Comparison of ENCODE assay signal across 17 mouse cellular contexts in the genomic region with DNA sequence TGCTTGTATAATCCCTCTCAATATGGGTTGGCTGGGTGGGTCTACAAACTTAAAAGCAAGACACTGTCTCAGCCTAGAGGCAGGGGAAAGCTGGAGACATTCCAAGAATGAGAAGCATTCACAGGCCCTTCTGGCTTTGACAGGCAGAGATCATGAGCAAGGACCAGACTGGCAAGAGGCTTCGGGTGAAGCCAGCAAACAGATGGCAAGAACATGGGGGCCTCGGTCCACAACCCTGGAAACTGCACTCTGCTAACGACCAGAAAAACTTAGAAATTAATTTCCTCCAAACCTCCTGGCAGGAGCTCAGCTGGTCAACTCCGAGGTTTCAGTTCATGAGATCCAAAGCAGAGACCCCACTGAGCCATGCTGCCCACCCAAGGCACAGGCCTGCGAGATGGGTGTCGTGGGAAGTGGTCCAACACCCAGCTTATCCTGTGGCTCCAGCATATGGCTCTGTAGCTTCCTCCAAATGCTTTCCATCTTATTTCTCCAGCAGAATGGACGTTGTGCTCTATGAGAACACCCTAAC.
A peak's percentile ranks its signal among the peaks of the same experiment; 100 is the strongest.
DNase-seq lines count a peak whose midpoint lies in the region; ATAC-seq lines count a peak whose summit lies in the region.
"Had no signal": no experiment of that assay in that cellular context is flagged by ENCODE, and none has a peak within 500 bp of the region (broad histone marks: within the 10 kb centered on the region; RNA-seq: fewer than 3 reads in every experiment).

No protein-coding gene starts in this region.

- peak; percentile 67 for ATAC-seq in hindbrain, embryonic 16.5 days
- ATAC-seq in hindbrain, embryonic 12.5 days (ENCODE audit: low FRiP score), result no peak
- ATAC-seq in forebrain, embryonic 15.5 days (replicated peaks), result no peak

- no peaks in the 10 kb centered on the region for H3K27me3 ChIP-seq in hindbrain, embryonic 16.5 days (replicated peaks; ENCODE audit: control insufficient read depth, insufficient read depth, low read length)
- no peaks in the 10 kb centered on the region for H3K27me3 ChIP-seq in hindbrain, embryonic 12.5 days
- H3K27me3 ChIP-seq in forebrain, embryonic 15.5 days, result no peaks in the 10 kb centered on the region
- H3K27me3 ChIP-seq: heart, embryonic 12.5 days had no signal

- no peak overlapping the region for H3K27ac ChIP-seq in hindbrain, embryonic 16.5 days (ENCODE audit: low read depth, low read length)
- no peak overlapping the region for H3K27ac ChIP-seq in hindbrain, embryonic 12.5 days
- H3K27ac ChIP-seq in forebrain, embryonic 15.5 days (replicated peaks), result no peak overlapping the region
- H3K27ac ChIP-seq: hindbrain, embryonic 14.5 days had no signal

- no peaks in the 10 kb centered on the region for H3K36me3 ChIP-seq in hindbrain, embryonic 16.5 days (ENCODE audit: control insufficient read depth, insufficient read depth, low read length)
- H3K36me3 ChIP-seq in hindbrain, embryonic 12.5 days, result no peaks in the 10 kb centered on the region
- H3K36me3 ChIP-seq in forebrain, embryonic 15.5 days, result no peaks in the 10 kb centered on the region
- H3K36me3 ChIP-seq: heart, embryonic 12.5 days had no signal

- peak; percentile 73 for DNase-seq in Muller cell, postnatal 12 days (ENCODE audit: inconsistent ontology term)
- DNase-seq in cerebellum, adult 11 months, result peak; percentile 77
- DNase-seq in cerebellum, postnatal 25 days, result peak; percentile 86 to 88
- no peak for DNase-seq in gastrocnemius, adult 8-10 months (ENCODE audit: low spot score in 2 of 2)
- no peak for DNase-seq in kidney, adult 11 months
- DNase-seq: B cell, adult 2 months; gastrocnemius, postnatal 25 days; kidney, adult 2 months; kidney, postnatal 25 days; retina, postnatal 1 day had no signal

- no peaks in the 10 kb centered on the region for H3K9me3 ChIP-seq in hindbrain, embryonic 16.5 days (ENCODE audit: control insufficient read depth, low read length)
- H3K9me3 ChIP-seq in hindbrain, embryonic 12.5 days (replicated peaks), result no peaks in the 10 kb centered on the region
- H3K9me3 ChIP-seq in forebrain, embryonic 15.5 days, result no peaks in the 10 kb centered on the region
- H3K9me3 ChIP-seq: heart, embryonic 12.5 days had no signal

- H3K4me1 ChIP-seq in hindbrain, embryonic 16.5 days (ENCODE audit: control insufficient read depth, insufficient read depth, low read depth, low read length), result peaks cover 3% of the 10 kb centered on the region; the same call in 1 of the 2 replicates
- peaks cover 10% of the 10 kb centered on the region for H3K4me1 ChIP-seq in hindbrain, embryonic 12.5 days
- peaks cover 3% of the 10 kb centered on the region; the same call in 1 of the 2 replicates for H3K4me1 ChIP-seq in forebrain, embryonic 15.5 days

- H3K4me3 ChIP-seq in hindbrain, embryonic 16.5 days (ENCODE audit: low read length), result no peak overlapping the region
- no peak overlapping the region for H3K4me3 ChIP-seq in hindbrain, embryonic 12.5 days
- H3K4me3 ChIP-seq in forebrain, embryonic 15.5 days, result no peak overlapping the region
- H3K4me3 ChIP-seq: erythroblast, embryonic 14.5 days; heart, embryonic 12.5 days; myocyte had no signal

- no peak overlapping the region for H3K9ac ChIP-seq in hindbrain, embryonic 16.5 days (ENCODE audit: low read depth, low read length)
- H3K9ac ChIP-seq in hindbrain, embryonic 12.5 days, result no peak overlapping the region
- no peak overlapping the region for H3K9ac ChIP-seq in forebrain, embryonic 15.5 days (replicated peaks)
- H3K9ac ChIP-seq: heart, embryonic 12.5 days; hindbrain, embryonic 14.5 days had no signal

- whole genome bisulfite sequencing in hindbrain, embryonic 16.5 days, result 70% methylated on average over 7 of the region's 7 CpGs
- WGBS in hindbrain, embryonic 12.5 days, result 80% methylated on average over 7 of the region's 7 CpGs
- WGBS in forebrain, embryonic 15.5 days, result 59% methylated on average over 7 of the region's 7 CpGs

- H3K4me2 ChIP-seq in hindbrain, embryonic 16.5 days (ENCODE audit: low read length), result no peak overlapping the region
- no peak overlapping the region for H3K4me2 ChIP-seq in hindbrain, embryonic 12.5 days (replicated peaks)
- no peak overlapping the region for H3K4me2 ChIP-seq in forebrain, embryonic 15.5 days (replicated peaks)
- H3K4me2 ChIP-seq: heart, embryonic 12.5 days; hindbrain, embryonic 14.5 days had no signal

Comparison
In these comparisons a context has a peak if more than half of its experiments do, and no peak if none do; other contexts are left out.
1. DNase-seq: peak in Muller cell, postnatal 12 days (single experiment), cerebellum, adult 11 months (single experiment) and cerebellum, postnatal 25 days (2 of 2); none in gastrocnemius, adult 8-10 months (0 of 2) and kidney, adult 11 months (single experiment).